8 mouse cellular contexts compared by ENCODE assay signal in the genomic region with DNA sequence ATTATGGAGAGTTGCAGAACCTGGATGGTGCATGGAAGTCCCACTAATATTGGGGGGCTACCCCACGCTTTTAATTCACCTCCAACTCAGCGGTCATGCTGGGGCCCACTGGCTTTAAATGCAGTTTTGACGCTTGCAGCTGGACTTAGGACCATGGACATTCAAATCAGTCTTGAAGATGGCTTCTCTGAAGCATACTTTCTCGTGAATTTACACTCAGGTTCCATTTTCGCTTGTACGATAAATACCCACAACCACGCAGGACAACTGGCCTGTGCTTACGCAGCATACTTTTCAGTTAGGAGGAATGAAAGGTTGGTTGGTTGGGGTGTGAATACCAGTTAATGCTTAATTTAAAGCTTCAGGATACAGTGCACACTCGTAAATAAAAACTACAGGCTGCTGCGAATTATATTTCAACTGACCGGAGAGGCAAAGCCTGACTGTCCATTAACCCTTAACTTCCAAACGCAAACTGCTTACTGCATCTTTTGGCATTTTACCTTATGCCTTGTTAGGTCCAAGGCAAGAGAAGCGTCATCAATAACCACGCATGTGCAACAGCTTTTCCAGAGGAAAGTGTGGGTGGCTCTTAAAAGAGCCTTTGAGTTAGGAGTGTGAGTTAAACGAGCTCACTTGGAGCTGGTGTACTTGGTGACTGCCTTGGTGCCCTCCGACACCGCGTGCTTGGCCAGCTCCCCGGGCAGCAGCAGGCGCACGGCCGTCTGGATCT. TPM values are rescaled to one million over a fixed set of nuclear protein-coding genes. Genes with fewer than 3 reads are reported as not detected.
DNase-seq lines count a peak whose midpoint lies in the region; ATAC-seq and TF ChIP-seq lines count a peak whose summit lies in the region.

No protein-coding gene starts in this region.

- TF ChIP-seq CTCF in heart, postnatal 0 days (IDR thresholded peaks at IDR 0.05; ENCODE audit: low read depth): no peak

- H3K27me3 ChIP-seq in heart, embryonic 12.5 days (replicated peaks): no peaks in the 10 kb centered on the region
- H3K27me3 ChIP-seq in heart, postnatal 0 days (ENCODE audit: control insufficient read depth, insufficient read depth, low read length): no peaks in the 10 kb centered on the region
- no peaks in the 10 kb centered on the region for H3K27me3 ChIP-seq in stomach, embryonic 16.5 days (ENCODE audit: control insufficient read depth, insufficient read depth, low read length)

- H3K9me3 ChIP-seq in heart, embryonic 12.5 days (replicated peaks): no peaks in the 10 kb centered on the region
- no peaks in the 10 kb centered on the region for H3K9me3 ChIP-seq in heart, postnatal 0 days (replicated peaks; ENCODE audit: control insufficient read depth, low read length)
- no peaks in the 10 kb centered on the region for H3K9me3 ChIP-seq in stomach, embryonic 16.5 days (replicated peaks; ENCODE audit: control insufficient read depth, low read length)

- H3K27ac ChIP-seq in heart, embryonic 12.5 days (ENCODE audit: poor library complexity, severe bottlenecking): peak overlapping the region; percentile 92
- H3K27ac ChIP-seq in heart, postnatal 0 days (ENCODE audit: low read depth): peak overlapping the region; percentile 89
- H3K27ac ChIP-seq in macrophage: peak overlapping the region; percentile 51
- peak overlapping the region; percentile 84 for H3K27ac ChIP-seq in stomach, embryonic 16.5 days (ENCODE audit: low read length)

- 2% methylated on average over 22 of the region's 22 CpGs for WGBS in heart, embryonic 12.5 days
- 1% methylated on average over 22 of the region's 22 CpGs for WGBS in heart, postnatal 0 days
- 3% methylated on average over 14 of the region's 22 CpGs for WGBS in macrophage (ENCODE audit: missing documents)
- WGBS in stomach, embryonic 16.5 days: 1% methylated on average over 22 of the region's 22 CpGs

- TF ChIP-seq EP300 in heart, postnatal 0 days (IDR thresholded peaks at IDR 0.05; ENCODE audit: low read depth): no peak

- H3K79me2 ChIP-seq in macrophage (ENCODE audit: inconsistent target): no peaks in the 10 kb centered on the region

- no peaks in the 10 kb centered on the region for H3K36me3 ChIP-seq in heart, embryonic 12.5 days
- H3K36me3 ChIP-seq in heart, postnatal 0 days (replicated peaks; ENCODE audit: control insufficient read depth, insufficient read depth, low read length): no peaks in the 10 kb centered on the region
- H3K36me3 ChIP-seq in macrophage (ENCODE audit: inconsistent target): no peaks in the 10 kb centered on the region
- H3K36me3 ChIP-seq in stomach, embryonic 16.5 days (ENCODE audit: control insufficient read depth, insufficient read depth, low read length): no peaks in the 10 kb centered on the region

- peak overlapping the region; percentile 90 for H3K4me2 ChIP-seq in heart, embryonic 12.5 days
- peak overlapping the region; percentile 73 for H3K4me2 ChIP-seq in heart, postnatal 0 days (ENCODE audit: low read depth, low read length)
- peak overlapping the region; percentile 70 for H3K4me2 ChIP-seq in stomach, embryonic 16.5 days (ENCODE audit: low read depth, low read length)

- no peak for ATAC-seq in heart, embryonic 12.5 days (ENCODE audit: insufficient number of reproducible peaks, low FRiP score)
- ATAC-seq in heart, postnatal 0 days (ENCODE audit: insufficient read depth, low read depth): no peak
- no peak for ATAC-seq in stomach, embryonic 16.5 days (ENCODE audit: insufficient read depth, low FRiP score)
- no peak for ATAC-seq in inflammation-experienced regulatory T-cells, adult 6 months

- peak overlapping the region; percentile 79 for H3K9ac ChIP-seq in heart, embryonic 12.5 days
- no peak overlapping the region; the same call in 1 of the 2 replicates for H3K9ac ChIP-seq in heart, postnatal 0 days (replicated peaks; ENCODE audit: low read depth, low read length)
- H3K9ac ChIP-seq in stomach, embryonic 16.5 days (ENCODE audit: low read length): peak overlapping the region; percentile 73

- H3K4me1 ChIP-seq in heart, embryonic 12.5 days (replicated peaks): peaks cover 20% of the 10 kb centered on the region
- H3K4me1 ChIP-seq in heart, postnatal 0 days (ENCODE audit: control insufficient read depth, insufficient read depth): peaks cover 14% of the 10 kb centered on the region
- H3K4me1 ChIP-seq in stomach, embryonic 16.5 days (ENCODE audit: control insufficient read depth, insufficient read depth, low read length): peaks cover 16% of the 10 kb centered on the region

- H3K4me3 ChIP-seq in heart, embryonic 12.5 days: peak overlapping the region; percentile 47
- H3K4me3 ChIP-seq in heart, postnatal 0 days (ENCODE audit: low read depth, low read length): peak overlapping the region; percentile 44
- H3K4me3 ChIP-seq in macrophage (ENCODE audit: inconsistent target): peak overlapping the region; percentile 14; the same call in 1 of the 2 replicates
- peak overlapping the region; percentile 57 for H3K4me3 ChIP-seq in stomach, embryonic 16.5 days (replicated peaks; ENCODE audit: low read length)

- DNase-seq in heart, adult 9 months (ENCODE audit: low spot score in 2 of 2): no peak
- peak; percentile 8 for DNase-seq in B cell, adult 2 months
- DNase-seq in c-Kit-positive CD71-positive TER-119-positive erythroid progenitor cells, embryonic 14.5 days (ENCODE audit: low spot score): peak; percentile 74
- DNase-seq in heart, postnatal 0 days (ENCODE audit: low spot score): no peak

RNA-seq across cellular contexts. Expression of gene Hist1h2bl, which starts 0.6 kb away (rescaled TPM):
- 0.91 TPM in 1 of 2 replicates, not detected in the other for polyA plus RNA-seq in heart, embryonic 12.5 days (2016; fragmentation: Nextera tagmentation; extraction: Ambion mirVana)
- 431 and 666 TPM in 2 replicates for total RNA-seq in heart, postnatal 0 days (2014; rRNA removed; ENCODE audit: low replicate concordance)
- polyA plus RNA-seq in heart, postnatal 0 days (2015; fragmentation: Nextera tagmentation; extraction: Ambion mirVana): 0.55 and 0.98 TPM in 2 replicates
- total RNA-seq in macrophage (2018; cell fraction: chromatin; rRNA removed): 1 to 10 TPM in 2 of 26 experiments, not detected in 24; 4.9 to 5.7 TPM
- total RNA-seq in macrophage (2018; cell fraction: cytosol; rRNA removed): 10 to 100 TPM in 3 of 26 experiments, 1 to 10 TPM in 22, not detected in 1; 1.9 to 13.9 (median 4.7) TPM
- total RNA-seq in macrophage (2018; cell fraction: nucleus; rRNA removed): 1 to 10 TPM in 5 of 26 experiments, not detected in 21; 3.4 to 8.9 (median 3.6) TPM
- not detected in 3 replicates for polyA plus RNA-seq in macrophage (2018)
- 1.5 and 3.8 TPM in 2 replicates for polyA plus RNA-seq in stomach, embryonic 16.5 days (2015; fragmentation: Nextera tagmentation; extraction: Ambion mirVana)
- polyA plus RNA-seq in inflammation-experienced regulatory T-cells, adult 6 months (2017; shearing (Covaris generic)): not detected

RNA-seq across cellular contexts. Expression of gene Hist1h2ai, which starts 0.9 kb away (rescaled TPM):
- 5.4 and 6.6 TPM in 2 replicates for polyA plus RNA-seq in heart, embryonic 12.5 days (2016; fragmentation: Nextera tagmentation; extraction: Ambion mirVana)
- total RNA-seq in heart, postnatal 0 days (2014; rRNA removed; ENCODE audit: low replicate concordance): 828 and 1,538 TPM in 2 replicates
- 3.6 and 4.3 TPM in 2 replicates for polyA plus RNA-seq in heart, postnatal 0 days (2015; fragmentation: Nextera tagmentation; extraction: Ambion mirVana)
- 10 to 100 TPM in 8 of 26 experiments, 1 to 10 TPM in 5, not detected in 13; 4.0 to 22.3 (median 10.1) TPM for total RNA-seq in macrophage (2018; cell fraction: chromatin; rRNA removed)
- 10 to 100 TPM in 19 of 26 experiments, 1 to 10 TPM in 7; 4.4 to 64.5 (median 19.2) TPM for total RNA-seq in macrophage (2018; cell fraction: cytosol; rRNA removed)
- 10 to 100 TPM in 7 of 26 experiments, 1 to 10 TPM in 11, not detected in 8; 3.0 to 27.8 (median 7.8) TPM for total RNA-seq in macrophage (2018; cell fraction: nucleus; rRNA removed)
- polyA plus RNA-seq in macrophage (2018): not detected in 3 replicates
- 7.3 and 11.8 TPM in 2 replicates for polyA plus RNA-seq in stomach, embryonic 16.5 days (2015; fragmentation: Nextera tagmentation; extraction: Ambion mirVana)
- 10 to 100 TPM in 1 of 3 experiments, not detected in 2; 25.0 TPM for polyA plus RNA-seq in inflammation-experienced regulatory T-cells, adult 6 months (2017; shearing (Covaris generic))

RNA-seq across cellular contexts. Expression of gene Hist1h3h, which starts 2.2 kb away (rescaled TPM):
- polyA plus RNA-seq in heart, embryonic 12.5 days (2016; fragmentation: Nextera tagmentation; extraction: Ambion mirVana): 2.0 TPM in 2 replicates
- 1,332 and 1,437 TPM in 2 replicates for total RNA-seq in heart, postnatal 0 days (2014; rRNA removed; ENCODE audit: low replicate concordance)
- 1.8 TPM in 1 of 2 replicates, not detected in the other for polyA plus RNA-seq in heart, postnatal 0 days (2015; fragmentation: Nextera tagmentation; extraction: Ambion mirVana)
- 10 to 100 TPM in 4 of 26 experiments, 1 to 10 TPM in 11, not detected in 11; 4.3 to 26.8 (median 8.4) TPM for total RNA-seq in macrophage (2018; cell fraction: chromatin; rRNA removed)
- 10 to 100 TPM in 19 of 26 experiments, 1 to 10 TPM in 7; 3.3 to 55.4 (median 17.2) TPM for total RNA-seq in macrophage (2018; cell fraction: cytosol; rRNA removed)
- 10 to 100 TPM in 5 of 26 experiments, 1 to 10 TPM in 11, not detected in 10; 2.5 to 43.2 (median 6.7) TPM for total RNA-seq in macrophage (2018; cell fraction: nucleus; rRNA removed)
- 1.6 TPM in 1 of 3 replicates, not detected in the others for polyA plus RNA-seq in macrophage (2018)
- polyA plus RNA-seq in stomach, embryonic 16.5 days (2015; fragmentation: Nextera tagmentation; extraction: Ambion mirVana): 4.6 and 5.6 TPM in 2 replicates
- 1 to 10 TPM in 1 of 3 experiments, not detected in 2; 4.9 TPM for polyA plus RNA-seq in inflammation-experienced regulatory T-cells, adult 6 months (2017; shearing (Covaris generic))

RNA-seq across cellular contexts. Expression of gene Hist1h2bm, which starts 6.5 kb away (rescaled TPM):
- 1.4 and 2.5 TPM in 2 replicates for polyA plus RNA-seq in heart, embryonic 12.5 days (2016; fragmentation: Nextera tagmentation; extraction: Ambion mirVana)
- 1,438 and 1,618 TPM in 2 replicates for total RNA-seq in heart, postnatal 0 days (2014; rRNA removed; ENCODE audit: low replicate concordance)
- 0.60 and 0.90 TPM in 2 replicates for polyA plus RNA-seq in heart, postnatal 0 days (2015; fragmentation: Nextera tagmentation; extraction: Ambion mirVana)
- total RNA-seq in macrophage (2018; cell fraction: chromatin; rRNA removed): 1 to 10 TPM in 10 of 26 experiments, not detected in 16; 2.3 to 6.3 (median 3.2) TPM
- 10 to 100 TPM in 18 of 26 experiments, 1 to 10 TPM in 8; 3.5 to 37.0 (median 11.5) TPM for total RNA-seq in macrophage (2018; cell fraction: cytosol; rRNA removed)
- total RNA-seq in macrophage (2018; cell fraction: nucleus; rRNA removed): 10 to 100 TPM in 2 of 26 experiments, 1 to 10 TPM in 13, not detected in 11; 1.5 to 21.3 (median 2.7) TPM
- polyA plus RNA-seq in macrophage (2018): not detected in 3 replicates
- 1.9 and 2.5 TPM in 2 replicates for polyA plus RNA-seq in stomach, embryonic 16.5 days (2015; fragmentation: Nextera tagmentation; extraction: Ambion mirVana)
- 1 to 10 TPM in 2 of 3 experiments, not detected in 1; 1.6 to 4.7 TPM for polyA plus RNA-seq in inflammation-experienced regulatory T-cells, adult 6 months (2017; shearing (Covaris generic))

RNA-seq across cellular contexts. Expression of gene Olfr1359, which starts 17.4 kb away (rescaled TPM):
- not detected in 2 replicates for polyA plus RNA-seq in heart, embryonic 12.5 days (2016; fragmentation: Nextera tagmentation; extraction: Ambion mirVana)
- total RNA-seq in heart, postnatal 0 days (2014; rRNA removed; ENCODE audit: low replicate concordance): not detected in 2 replicates
- not detected in 2 replicates for polyA plus RNA-seq in heart, postnatal 0 days (2015; fragmentation: Nextera tagmentation; extraction: Ambion mirVana)
- not detected for total RNA-seq in macrophage (2018; cell fraction: chromatin; rRNA removed)
- not detected for total RNA-seq in macrophage (2018; cell fraction: cytosol; rRNA removed)
- not detected for total RNA-seq in macrophage (2018; cell fraction: nucleus; rRNA removed)
- polyA plus RNA-seq in macrophage (2018): not detected in 3 replicates
- polyA plus RNA-seq in stomach, embryonic 16.5 days (2015; fragmentation: Nextera tagmentation; extraction: Ambion mirVana): not detected in 2 replicates
- not detected for polyA plus RNA-seq in inflammation-experienced regulatory T-cells, adult 6 months (2017; shearing (Covaris generic))

Comparison
In these comparisons a context has a peak if more than half of its experiments do, and no peak if none do; other contexts are left out.
1. DNase-seq: peak in B cell, adult 2 months (2 of 2) and c-Kit-positive CD71-positive TER-119-positive erythroid progenitor cells, embryonic 14.5 days (single experiment); none in heart, adult 9 months (0 of 2) and heart, postnatal 0 days (single experiment).
2. Peak in every context shown above with its lines, with median percentiles within 50 percentile points of each other: H3K27ac ChIP-seq, H3K4me2 ChIP-seq and H3K4me3 ChIP-seq.